Mouse (Mus musculus): Measurements from ENCODE around the gene Krt80. TPM values are rescaled to one million over a fixed set of nuclear protein-coding genes. Genes with fewer than 3 reads are reported as not detected.
"Not testable (repeated sequence)": the region's sequence is repeated elsewhere in the genome, so short reads cannot be mapped to it uniquely, and the experiment has no call there.

Gene Krt80
- polyA plus RNA-seq, 1 experiment from 2014 or later = 1.2 TPM

GRCm38 (mm10) chr15:101333165-101333564 is 36.8 kb downstream of the Krt80 start:
- H3K4me1 ChIP-seq (ENCODE audit: control insufficient read depth, insufficient read depth, low read length) = peaks cover 24% of the 10 kb centered on the region
- no peak overlapping the region for H3K9ac ChIP-seq (ENCODE audit: low read depth, low read length)
- no peaks in the 10 kb centered on the region for H3K9me3 ChIP-seq (ENCODE audit: control insufficient read depth, low read length)
- H3K4me2 ChIP-seq (ENCODE audit: low read depth, low read length) = no peak overlapping the region
- H3K27ac ChIP-seq (ENCODE audit: low read length) = no peak overlapping the region
- no peaks in the 10 kb centered on the region for H3K27me3 ChIP-seq (replicated peaks; ENCODE audit: control insufficient read depth, insufficient read depth, low read length)
- no peak for ATAC-seq
- 29% methylated on average over 1 of the region's 1 CpGs for WGBS
- H3K4me3 ChIP-seq (ENCODE audit: low read length) = no peak overlapping the region
- no peaks in the 10 kb centered on the region for H3K36me3 ChIP-seq (ENCODE audit: control insufficient read depth, insufficient read depth, low read length)

- WGBS = 58% methylated on average over 4 of the region's 4 CpGs
- Histone ChIP-seq H3K9ac (ENCODE audit: low read depth, low read length) (no peak overlapping the region), H3K27ac (ENCODE audit: low read length) (no peak overlapping the region), H3K36me3 (ENCODE audit: control insufficient read depth, insufficient read depth, low read length) (no peaks in the 10 kb centered on the region), H3K9me3 (ENCODE audit: control insufficient read depth, low read length) (no peaks in the 10 kb centered on the region), H3K4me3 (ENCODE audit: low read length) (no peak overlapping the region), H3K4me1 (ENCODE audit: control insufficient read depth, insufficient read depth, low read length) (peaks cover 30% of the 10 kb centered on the region), H3K27me3 (replicated peaks; ENCODE audit: control insufficient read depth, insufficient read depth, low read length) (no peaks in the 10 kb centered on the region), H3K4me2 (ENCODE audit: low read depth, low read length) (no peak overlapping the region)
- no peak for ATAC-seq
Measured at GRCm38 (mm10) chr15:101332370-101332769, 37.6 kb downstream of the Krt80 start.

- Histone ChIP-seq H3K4me3 (ENCODE audit: low read length) (no peak overlapping the region), H3K27me3 (replicated peaks; ENCODE audit: control insufficient read depth, insufficient read depth, low read length) (no peaks in the 10 kb centered on the region), H3K27ac (ENCODE audit: low read length) (no peak overlapping the region), H3K9me3 (ENCODE audit: control insufficient read depth, low read length) (no peaks in the 10 kb centered on the region), H3K9ac (ENCODE audit: low read depth, low read length) (no peak overlapping the region), H3K4me2 (ENCODE audit: low read depth, low read length) (no peak overlapping the region), H3K36me3 (ENCODE audit: control insufficient read depth, insufficient read depth, low read length) (no peaks in the 10 kb centered on the region), H3K4me1 (ENCODE audit: control insufficient read depth, insufficient read depth, low read length) (peaks cover 31% of the 10 kb centered on the region)
- 58% methylated on average over 4 of the region's 4 CpGs for WGBS
- ATAC-seq = peak; percentile 57
Measured at GRCm38 (mm10) chr15:101331090-101331489, 38.9 kb downstream of the Krt80 start.

GRCm38 (mm10) chr15:101329564-101329892 is 40.4 kb downstream of the Krt80 start:
- Histone ChIP-seq H3K9ac (ENCODE audit: low read depth, low read length) (no peak overlapping the region), H3K4me2 (ENCODE audit: low read depth, low read length) (no peak overlapping the region), H3K4me3 (ENCODE audit: low read length) (no peak overlapping the region), H3K36me3 (ENCODE audit: control insufficient read depth, insufficient read depth, low read length) (no peaks in the 10 kb centered on the region), H3K27ac (ENCODE audit: low read length) (no peak overlapping the region), H3K4me1 (ENCODE audit: control insufficient read depth, insufficient read depth, low read length) (peaks cover 31% of the 10 kb centered on the region), H3K9me3 (ENCODE audit: control insufficient read depth, low read length) (no peaks in the 10 kb centered on the region), H3K27me3 (replicated peaks; ENCODE audit: control insufficient read depth, insufficient read depth, low read length) (no peaks in the 10 kb centered on the region)
- no peak for ATAC-seq
- WGBS = 73% methylated on average over 3 of the region's 3 CpGs

GRCm38 (mm10) chr15:101328876-101329563 is 40.9 kb downstream of the Krt80 start:
- Histone ChIP-seq H3K4me2 (ENCODE audit: low read depth, low read length) (no peak overlapping the region), H3K9me3 (ENCODE audit: control insufficient read depth, low read length) (no peaks in the 10 kb centered on the region), H3K27ac (ENCODE audit: low read length) (no peak overlapping the region), H3K4me3 (ENCODE audit: low read length) (no peak overlapping the region), H3K36me3 (ENCODE audit: control insufficient read depth, insufficient read depth, low read length) (no peaks in the 10 kb centered on the region), H3K4me1 (ENCODE audit: control insufficient read depth, insufficient read depth, low read length) (peaks cover 31% of the 10 kb centered on the region), H3K9ac (ENCODE audit: low read depth, low read length) (0 out of 2 replicates have a peak overlapping the region, but pooled peaks have one; percentile 5), H3K27me3 (replicated peaks; ENCODE audit: control insufficient read depth, insufficient read depth, low read length) (no peaks in the 10 kb centered on the region)
- WGBS = 70% methylated on average over 3 of the region's 3 CpGs
- ATAC-seq = no peak

- H3K4me2 ChIP-seq (ENCODE audit: low read depth, low read length) = no peak overlapping the region
- no peaks in the 10 kb centered on the region for H3K27me3 ChIP-seq (replicated peaks; ENCODE audit: control insufficient read depth, insufficient read depth, low read length)
- no peak overlapping the region; the same call in 1 of the 2 replicates for H3K9ac ChIP-seq (ENCODE audit: low read depth, low read length)
- peaks cover 27% of the 10 kb centered on the region for H3K4me1 ChIP-seq (ENCODE audit: control insufficient read depth, insufficient read depth, low read length)
- no peak overlapping the region for H3K4me3 ChIP-seq (ENCODE audit: low read length)
- H3K9me3 ChIP-seq (ENCODE audit: control insufficient read depth, low read length) = no peaks in the 10 kb centered on the region
- 3% methylated on average over 6 of the region's 6 CpGs for WGBS
- no peaks in the 10 kb centered on the region for H3K36me3 ChIP-seq (ENCODE audit: control insufficient read depth, insufficient read depth, low read length)
- ATAC-seq = peak; percentile 78
- H3K27ac ChIP-seq (ENCODE audit: low read length) = no peak overlapping the region
Measured at GRCm38 (mm10) chr15:101327282-101327681, 42.7 kb downstream of the Krt80 start.

GRCm38 (mm10) chr15:101325991-101326534 is 43.9 kb downstream of the Krt80 start:
- no peak overlapping the region for H3K4me2 ChIP-seq (ENCODE audit: low read depth, low read length)
- no peak for ATAC-seq
- no peaks in the 10 kb centered on the region for H3K27me3 ChIP-seq (replicated peaks; ENCODE audit: control insufficient read depth, insufficient read depth, low read length)
- H3K4me1 ChIP-seq (ENCODE audit: control insufficient read depth, insufficient read depth, low read length) = peaks cover 27% of the 10 kb centered on the region
- no peak overlapping the region for H3K9ac ChIP-seq (ENCODE audit: low read depth, low read length)
- no peaks in the 10 kb centered on the region for H3K9me3 ChIP-seq (ENCODE audit: control insufficient read depth, low read length)
- no peak overlapping the region for H3K4me3 ChIP-seq (ENCODE audit: low read length)
- H3K36me3 ChIP-seq (ENCODE audit: control insufficient read depth, insufficient read depth, low read length) = no peaks in the 10 kb centered on the region
- no peak overlapping the region for H3K27ac ChIP-seq (ENCODE audit: low read length)
- 40% methylated on average over 10 of the region's 10 CpGs for WGBS

- H3K27ac ChIP-seq (ENCODE audit: low read length); H3K4me2 ChIP-seq (ENCODE audit: low read depth, low read length); H3K9me3 ChIP-seq (ENCODE audit: control insufficient read depth, low read length); H3K9ac ChIP-seq (ENCODE audit: low read depth, low read length); H3K27me3 ChIP-seq (replicated peaks; ENCODE audit: control insufficient read depth, insufficient read depth, low read length); H3K36me3 ChIP-seq (ENCODE audit: control insufficient read depth, insufficient read depth, low read length); H3K4me3 ChIP-seq (ENCODE audit: low read length); ATAC-seq: not testable (repeated sequence)
- peaks cover 31% of the 10 kb centered on the region for H3K4me1 ChIP-seq (ENCODE audit: control insufficient read depth, insufficient read depth, low read length)
Measured at GRCm38 (mm10) chr15:101324409-101324808, 45.6 kb downstream of the Krt80 start.

GRCm38 (mm10) chr15:101323511-101323910 is 46.5 kb downstream of the Krt80 start:
- no peak overlapping the region for H3K4me3 ChIP-seq (ENCODE audit: low read length)
- H3K27ac ChIP-seq (ENCODE audit: low read length) = no peak overlapping the region
- no peaks in the 10 kb centered on the region for H3K9me3 ChIP-seq (ENCODE audit: control insufficient read depth, low read length)
- 93% methylated on average over 5 of the region's 5 CpGs for WGBS
- no peaks in the 10 kb centered on the region for H3K27me3 ChIP-seq (replicated peaks; ENCODE audit: control insufficient read depth, insufficient read depth, low read length)
- H3K4me2 ChIP-seq (ENCODE audit: low read depth, low read length) = no peak overlapping the region
- H3K9ac ChIP-seq (ENCODE audit: low read depth, low read length) = no peak overlapping the region
- ATAC-seq = no peak
- H3K36me3 ChIP-seq (ENCODE audit: control insufficient read depth, insufficient read depth, low read length) = no peaks in the 10 kb centered on the region
- H3K4me1 ChIP-seq (ENCODE audit: control insufficient read depth, insufficient read depth, low read length) = peaks cover 26% of the 10 kb centered on the region

- Histone ChIP-seq H3K4me3 (ENCODE audit: low read length) (no peak overlapping the region), H3K9ac (ENCODE audit: low read depth, low read length) (no peak overlapping the region), H3K36me3 (ENCODE audit: control insufficient read depth, insufficient read depth, low read length) (no peaks in the 10 kb centered on the region), H3K4me1 (ENCODE audit: control insufficient read depth, insufficient read depth, low read length) (peaks cover 23% of the 10 kb centered on the region), H3K27ac (ENCODE audit: low read length) (no peak overlapping the region), H3K9me3 (ENCODE audit: control insufficient read depth, low read length) (no peaks in the 10 kb centered on the region), H3K4me2 (ENCODE audit: low read depth, low read length) (no peak overlapping the region), H3K27me3 (replicated peaks; ENCODE audit: control insufficient read depth, insufficient read depth, low read length) (no peaks in the 10 kb centered on the region)
- WGBS = 93% methylated on average over 7 of the region's 7 CpGs
- no peak for ATAC-seq
Measured at GRCm38 (mm10) chr15:101322640-101323039, 47.3 kb downstream of the Krt80 start.
